Mouse (Mus musculus): ENCODE results near the gene Slc36a1.

The Slc36a1 gene

DNA sequence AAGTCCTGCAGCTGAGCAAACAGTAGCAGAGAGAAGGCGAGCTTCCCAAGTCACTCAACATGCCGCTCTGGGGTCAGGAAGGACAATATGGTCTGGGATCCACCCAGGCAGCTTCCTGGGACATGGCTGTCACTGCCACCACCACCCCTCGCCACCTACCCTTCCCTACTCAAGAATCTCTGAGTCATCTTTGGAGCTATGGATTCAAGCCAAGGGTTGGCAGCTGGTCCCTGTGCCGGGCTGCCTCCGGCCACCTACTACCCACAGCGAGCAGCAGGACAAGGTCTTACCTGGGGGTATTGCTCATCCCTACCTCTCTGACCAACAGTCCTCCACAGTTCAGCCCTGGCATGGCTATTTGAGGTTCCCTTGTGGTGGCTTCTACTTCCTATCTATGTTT, 70.6 kb downstream of the Slc36a1 start:
- WGBS, result 60% methylated on average over 6 of the region's 6 CpGs
